Mouse (Mus musculus): ENCODE results near the gene Arhgap32. TPM values are rescaled to one million over a fixed set of nuclear protein-coding genes. Genes with fewer than 3 reads are reported as not detected.

Gene Arhgap32
- polyA plus RNA-seq, 1 experiment, result 1.5 TPM

GRCm38 (mm10) chr9:32271896-32272444, 156.0 kb downstream of the Arhgap32 start:
- Histone ChIP-seq H3K27me3 (ENCODE audit: control insufficient read depth, insufficient read depth, insufficient read length) (peaks cover 20% of the 10 kb centered on the region), H3K36me3 (ENCODE audit: control insufficient read depth, insufficient read depth) (no peaks in the 10 kb centered on the region), H3K4me2 (ENCODE audit: low read depth) (no peak overlapping the region), H3K79me2 (ENCODE audit: control insufficient read depth, insufficient read depth) (no peaks in the 10 kb centered on the region), H3ac (ENCODE audit: control insufficient read depth, insufficient read length) (no peak overlapping the region), H3K4me3 (no peak overlapping the region)
- no peak for TF ChIP-seq E2F4 (IDR thresholded peaks at IDR 0.05; ENCODE audit: insufficient read depth)
- no peak for TF ChIP-seq SRF (IDR thresholded peaks at IDR 0.05; ENCODE audit: control insufficient read depth, insufficient read length, low read depth)
- TF ChIP-seq CEBPB (IDR thresholded peaks at IDR 0.05; ENCODE audit: insufficient read depth, poor library complexity, severe bottlenecking), result no peak
- TF ChIP-seq REST (IDR thresholded peaks at IDR 0.05; ENCODE audit: insufficient read depth, insufficient read length), result no peak
- no peak for TF ChIP-seq TCF3 (IDR thresholded peaks at IDR 0.05; ENCODE audit: insufficient read length, low read depth)
- TF ChIP-seq MAX (IDR thresholded peaks at IDR 0.05; ENCODE audit: low read depth), result no peak
- TF ChIP-seq POLR2AphosphoS2 (IDR thresholded peaks at IDR 0.05; ENCODE audit: insufficient read length, low read depth), result no peak
- no peak for TF ChIP-seq MYOD1 (IDR thresholded peaks at IDR 0.05; ENCODE audit: control insufficient read depth in 1 of 3, insufficient read length in 2 of 3, low read depth in 2 of 3)
- no peak for TF ChIP-seq POLR2A (IDR thresholded peaks at IDR 0.05; ENCODE audit: insufficient read length, low read depth)
- no peak for TF ChIP-seq USF1 (IDR thresholded peaks at IDR 0.05; ENCODE audit: low read depth)
- no peak for TF ChIP-seq MYOG (IDR thresholded peaks at IDR 0.05; ENCODE audit: control insufficient read depth in 1 of 3, insufficient read depth in 1 of 3, insufficient read length in 2 of 3, low read depth in 2 of 3)
- TF ChIP-seq TCF12 (IDR thresholded peaks at IDR 0.05; ENCODE audit: insufficient read depth, poor library complexity, severe bottlenecking), result no peak

GRCm38 (mm10) chr9:32278052-32278451, 162.1 kb downstream of the Arhgap32 start:
- Histone ChIP-seq H3K36me3 (ENCODE audit: control insufficient read depth, insufficient read depth) (no peaks in the 10 kb centered on the region), H3K27me3 (ENCODE audit: control insufficient read depth, insufficient read depth, insufficient read length) (peaks cover 31% of the 10 kb centered on the region), H3ac (ENCODE audit: control insufficient read depth, insufficient read length) (no peak overlapping the region), H3K4me2 (ENCODE audit: low read depth) (no peak overlapping the region), H3K79me2 (ENCODE audit: control insufficient read depth, insufficient read depth) (no peaks in the 10 kb centered on the region), H3K4me3 (no peak overlapping the region)
- TF ChIP-seq TCF12 (IDR thresholded peaks at IDR 0.05; ENCODE audit: insufficient read depth, poor library complexity, severe bottlenecking), result no peak
- no peak for TF ChIP-seq CEBPB (IDR thresholded peaks at IDR 0.05; ENCODE audit: insufficient read depth, poor library complexity, severe bottlenecking)
- no peak for TF ChIP-seq POLR2AphosphoS2 (IDR thresholded peaks at IDR 0.05; ENCODE audit: insufficient read length, low read depth)
- TF ChIP-seq E2F4 (IDR thresholded peaks at IDR 0.05; ENCODE audit: insufficient read depth), result no peak
- no peak for TF ChIP-seq SRF (IDR thresholded peaks at IDR 0.05; ENCODE audit: control insufficient read depth, insufficient read length, low read depth)
- no peak for TF ChIP-seq POLR2A (IDR thresholded peaks at IDR 0.05; ENCODE audit: insufficient read length, low read depth)
- no peak for TF ChIP-seq MAX (IDR thresholded peaks at IDR 0.05; ENCODE audit: low read depth)
- no peak for TF ChIP-seq MYOD1 (IDR thresholded peaks at IDR 0.05; ENCODE audit: control insufficient read depth in 1 of 3, insufficient read length in 2 of 3, low read depth in 2 of 3)
- no peak for TF ChIP-seq MYOG (IDR thresholded peaks at IDR 0.05; ENCODE audit: control insufficient read depth in 1 of 3, insufficient read depth in 1 of 3, insufficient read length in 2 of 3, low read depth in 2 of 3)

GRCm38 (mm10) chr9:32279789-32280188, 163.9 kb downstream of the Arhgap32 start:
- no peaks in the 10 kb centered on the region for H3K36me3 ChIP-seq (ENCODE audit: control insufficient read depth, insufficient read depth)
- no peak overlapping the region for H3ac ChIP-seq (ENCODE audit: control insufficient read depth, insufficient read length)
- peaks cover 17% of the 10 kb centered on the region for H3K27me3 ChIP-seq (ENCODE audit: control insufficient read depth, insufficient read depth, insufficient read length)

GRCm38 (mm10) chr9:32280456-32280855, 164.5 kb downstream of the Arhgap32 start:
- H3K4me2 ChIP-seq (ENCODE audit: low read depth), result no peak overlapping the region
- no peak overlapping the region for H3K4me3 ChIP-seq
- no peaks in the 10 kb centered on the region for H3K79me2 ChIP-seq (ENCODE audit: control insufficient read depth, insufficient read depth)
- TF ChIP-seq REST (IDR thresholded peaks at IDR 0.05; ENCODE audit: insufficient read depth, insufficient read length), result no peak
- TF ChIP-seq TCF12 (IDR thresholded peaks at IDR 0.05; ENCODE audit: insufficient read depth, poor library complexity, severe bottlenecking), result no peak
- TF ChIP-seq TCF3 (IDR thresholded peaks at IDR 0.05; ENCODE audit: insufficient read length, low read depth), result no peak
- no peak for TF ChIP-seq MYOD1 (IDR thresholded peaks at IDR 0.05; ENCODE audit: control insufficient read depth in 1 of 3, insufficient read length in 2 of 3, low read depth in 2 of 3)
- no peak for TF ChIP-seq E2F4 (IDR thresholded peaks at IDR 0.05; ENCODE audit: insufficient read depth)
- no peak for TF ChIP-seq SRF (IDR thresholded peaks at IDR 0.05; ENCODE audit: control insufficient read depth, insufficient read length, low read depth)
- no peak for TF ChIP-seq MYOG (IDR thresholded peaks at IDR 0.05; ENCODE audit: control insufficient read depth in 1 of 3, insufficient read depth in 1 of 3, insufficient read length in 2 of 3, low read depth in 2 of 3)
- TF ChIP-seq POLR2A (IDR thresholded peaks at IDR 0.05; ENCODE audit: insufficient read length, low read depth), result no peak
- no peak for TF ChIP-seq MAX (IDR thresholded peaks at IDR 0.05; ENCODE audit: low read depth)
- TF ChIP-seq POLR2AphosphoS2 (IDR thresholded peaks at IDR 0.05; ENCODE audit: insufficient read length, low read depth), result no peak
- H3K27me3 ChIP-seq (ENCODE audit: control insufficient read depth, insufficient read depth, insufficient read length), result peaks cover 16% of the 10 kb centered on the region
- no peak overlapping the region for H3ac ChIP-seq (ENCODE audit: control insufficient read depth, insufficient read length)
- no peaks in the 10 kb centered on the region for H3K36me3 ChIP-seq (ENCODE audit: control insufficient read depth, insufficient read depth)

More at GRCm38 (mm10) chr9:32279789-32280188, 163.9 kb downstream of the Arhgap32 start:
- Histone ChIP-seq H3K4me3 (no peak overlapping the region), H3K4me2 (ENCODE audit: low read depth) (no peak overlapping the region), H3K79me2 (ENCODE audit: control insufficient read depth, insufficient read depth) (no peaks in the 10 kb centered on the region)
- no peak for TF ChIP-seq E2F4 (IDR thresholded peaks at IDR 0.05; ENCODE audit: insufficient read depth)
- no peak for TF ChIP-seq USF1 (IDR thresholded peaks at IDR 0.05; ENCODE audit: low read depth)
- TF ChIP-seq TCF12 (IDR thresholded peaks at IDR 0.05; ENCODE audit: insufficient read depth, poor library complexity, severe bottlenecking), result no peak
- no peak for TF ChIP-seq REST (IDR thresholded peaks at IDR 0.05; ENCODE audit: insufficient read depth, insufficient read length)
- TF ChIP-seq CEBPB (IDR thresholded peaks at IDR 0.05; ENCODE audit: insufficient read depth, poor library complexity, severe bottlenecking), result no peak
- TF ChIP-seq POLR2AphosphoS2 (IDR thresholded peaks at IDR 0.05; ENCODE audit: insufficient read length, low read depth), result no peak
- TF ChIP-seq MYOG (IDR thresholded peaks at IDR 0.05; ENCODE audit: control insufficient read depth in 1 of 3, insufficient read depth in 1 of 3, insufficient read length in 2 of 3, low read depth in 2 of 3), result no peak
- TF ChIP-seq MYOD1 (IDR thresholded peaks at IDR 0.05; ENCODE audit: control insufficient read depth in 1 of 3, insufficient read length in 2 of 3, low read depth in 2 of 3), result no peak
- no peak for TF ChIP-seq SRF (IDR thresholded peaks at IDR 0.05; ENCODE audit: control insufficient read depth, insufficient read length, low read depth)
- no peak for TF ChIP-seq TCF3 (IDR thresholded peaks at IDR 0.05; ENCODE audit: insufficient read length, low read depth)
- TF ChIP-seq POLR2A (IDR thresholded peaks at IDR 0.05; ENCODE audit: insufficient read length, low read depth), result no peak
- no peak for TF ChIP-seq MAX (IDR thresholded peaks at IDR 0.05; ENCODE audit: low read depth)
